Mouse (Mus musculus) lung, adult 2 months (tissue): ENCODE results near the gene Kidins220.

Experiments used
- CTCF ChIP-seq: fragments of 200-500 bp; IDR thresholded peaks from 2 replicates; pipeline ENCODE4 v1.5.1; 2011; ENCODE audit warnings: mild to moderate bottlenecking, low read length, control low read depth; ENCODE audit not compliant: insufficient read depth
- POLR2A ChIP-seq: fragments of 200-500 bp; IDR thresholded peaks from 2 replicates; pipeline ENCODE4 v1.6.1; 2011; ENCODE audit warnings: low read depth, mild to moderate bottlenecking, control low read depth, low read length, borderline replicate concordance; ENCODE audit errors: extremely low read depth

- TF ChIP-seq CTCF (no peak), POLR2A (no peak)
These were observed 46.5 kb upstream of the Kidins220 start for GRCm38 (mm10) chr12:24928051-24928748.
